Mouse (Mus musculus) adrenal gland, adult 18-20 months (tissue): Measurements from ENCODE around the gene Stradb. TPM values are rescaled to one million over a fixed set of nuclear protein-coding genes. Genes with fewer than 3 reads are reported as not detected.

Experiments used
- DNase-seq, 2 experiments: peaks; one replicate each; pipeline ENCODE4 v3.0.0; 2021 to 2022; ENCODE audit warnings: low spot score in 2 of 2
- long read RNA-seq, 2 experiments: library from polyadenylated mRNA; stranded (forward); transcript quantifications; one replicate each; pipeline ENCODE4 v2.0.0; 2021
- total RNA-seq, 2 experiments: library from RNA; stranded (reverse); gene quantifications; 1 replicate in 1 of 2; 2 replicates in 1 of 2; pipeline ENCODE4 v1.2.3; 2021

Gene Stradb
- 10 to 100 TPM; 32.7 to 47.4 TPM for total RNA-seq
- long read RNA-seq, experiment 1, transcript Stradb-201 (12 exons, 2,960 nt) = major isoform, 34 of 42 reads
- long read RNA-seq, experiment 1, partial matches to known transcripts = 1 of 42 reads
- long read RNA-seq, experiment 1, other reads (novel, unspliced or antisense) = 2 of 42 reads
- long read RNA-seq, experiment 2, transcript Stradb-201 (12 exons, 2,960 nt) = major isoform, 57 of 69 reads
- long read RNA-seq, experiment 2, partial matches to known transcripts = 0 of 69 reads
- long read RNA-seq, experiment 2, other reads (novel, unspliced or antisense) = 4 of 69 reads

GRCm38 (mm10) chr1:58973366-58974221 lies at the start of gene Stradb, which contains the start of gene Trak2:
Gene Stradb (plus strand): TSS chr1:58973522.
Gene Trak2 (minus strand): TSS chr1:58973430.
- peak; percentile 86 to 89 for DNase-seq

GRCm38 (mm10) chr1:58926664-58927063 lies 46.7 kb upstream of the Stradb start:
- DNase-seq = no peak

GRCm38 (mm10) chr1:58936746-58937605 lies 36.3 kb upstream of the Stradb start:
- no peak for DNase-seq

GRCm38 (mm10) chr1:58937606-58938099 lies 35.7 kb upstream of the Stradb start:
- DNase-seq = no peak

- DNase-seq = no peak
Observed at GRCm38 (mm10) chr1:58945523-58945922, 27.8 kb upstream of the Stradb start.

GRCm38 (mm10) chr1:58945960-58946670 lies 27.2 kb upstream of the Stradb start:
- no peak for DNase-seq

GRCm38 (mm10) chr1:58946718-58947117 lies 26.6 kb upstream of the Stradb start:
- no peak for DNase-seq

GRCm38 (mm10) chr1:58949561-58950106 lies 23.7 kb upstream of the Stradb start:
- DNase-seq = no peak

- peak; percentile 46 to 59 for DNase-seq
Observed at GRCm38 (mm10) chr1:58950899-58951648, 22.2 kb upstream of the Stradb start.

- DNase-seq = no peak
Observed at GRCm38 (mm10) chr1:58951841-58952240, 21.5 kb upstream of the Stradb start.

GRCm38 (mm10) chr1:58952526-58952925 lies 20.8 kb upstream of the Stradb start:
- no peak for DNase-seq

GRCm38 (mm10) chr1:58952997-58953396 lies 20.3 kb upstream of the Stradb start:
- DNase-seq = no peak

GRCm38 (mm10) chr1:58953686-58954434 lies 19.5 kb upstream of the Stradb start:
- DNase-seq = no peak

- no peak for DNase-seq
Observed at GRCm38 (mm10) chr1:58954578-58955410, 18.5 kb upstream of the Stradb start.

- no peak for DNase-seq
Observed at GRCm38 (mm10) chr1:58955716-58956115, 17.6 kb upstream of the Stradb start.

GRCm38 (mm10) chr1:58956229-58956628 lies 17.1 kb upstream of the Stradb start:
- no peak for DNase-seq

- no peak for DNase-seq
Observed at GRCm38 (mm10) chr1:58957931-58958330, 15.4 kb upstream of the Stradb start.
